Mouse (Mus musculus) left cerebral cortex, adult 6 months (tissue): ENCODE results near the gene Pcca. TPM values are rescaled to one million over a fixed set of nuclear protein-coding genes. Genes with fewer than 3 reads are reported as not detected.

ENCODE experiments used
- long read RNA-seq, 2 experiments: library from polyadenylated mRNA; unstranded; transcript quantifications; one replicate each; pipeline ENCODE4 v2.0.0; 2019 to 2020
- polyA plus RNA-seq: library from polyadenylated mRNA; unstranded; fragments of <200 nt; fragmentation: Nextera tagmentation; gene quantifications from 2 replicates; pipeline ENCODE4 v1.2.3, GENCODE M21; 2021

The Pcca gene
- polyA plus RNA-seq, result 15.2 and 15.9 TPM in 2 replicates
- long read RNA-seq, experiment 1, transcript Pcca-201 (24 exons, 2,592 nt), result major isoform, 105 of 138 reads
- long read RNA-seq, experiment 1, partial matches to known transcripts, result 7 of 138 reads
- long read RNA-seq, experiment 1, other reads (novel, unspliced or antisense), result 26 of 138 reads
- long read RNA-seq, experiment 2, transcript Pcca-201 (24 exons, 2,592 nt), result major isoform, 13 of 24 reads
- long read RNA-seq, experiment 2, partial matches to known transcripts, result 6 of 24 reads
- long read RNA-seq, experiment 2, other reads (novel, unspliced or antisense), result 5 of 24 reads

DNA sequence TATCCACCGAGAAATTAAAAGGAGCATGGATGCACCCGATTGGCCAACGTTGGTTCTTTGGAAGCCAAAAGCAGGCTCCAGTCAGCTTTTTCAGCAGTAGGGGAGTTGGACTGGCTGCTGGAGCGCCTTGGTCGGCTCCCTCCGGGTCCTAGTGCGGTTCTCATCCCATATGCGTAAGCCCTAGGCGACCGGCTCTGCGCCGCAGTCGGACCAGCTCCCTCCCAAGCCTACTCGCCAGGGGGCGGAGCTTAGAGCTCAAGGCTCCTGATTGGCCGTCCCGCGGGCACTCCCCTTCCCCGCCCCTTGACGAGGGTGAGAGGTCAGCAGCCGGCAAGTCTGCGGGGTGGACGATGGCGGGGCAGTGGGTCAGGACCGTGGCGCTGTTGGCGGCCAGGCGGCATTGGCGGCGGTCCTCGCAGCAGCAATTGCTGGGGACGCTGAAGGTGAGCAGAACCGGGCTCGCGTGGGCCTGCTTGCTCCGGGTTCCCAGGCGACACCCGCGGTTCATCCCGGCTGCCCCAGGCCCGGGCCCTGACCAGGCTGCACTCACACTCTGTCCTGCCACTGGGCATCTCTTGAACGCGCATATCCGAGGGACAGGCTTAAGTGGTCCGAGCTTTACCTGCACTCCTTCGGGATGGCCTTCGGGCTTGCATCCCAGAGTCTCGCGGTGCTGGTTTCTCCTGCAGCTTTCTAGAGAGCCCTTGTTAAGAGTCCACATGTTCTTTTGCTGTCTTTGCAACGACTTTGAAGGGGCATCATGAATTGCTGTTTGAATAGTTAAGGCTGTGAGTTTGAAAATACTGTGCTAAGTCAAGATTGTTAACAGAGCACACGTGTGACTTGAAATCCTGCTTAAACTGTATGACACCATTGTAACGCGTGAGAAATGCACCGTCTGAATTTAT is at the start of gene Pcca:
Gene Pcca (plus strand): TSS at position 308 of the 908 bp plus-strand sequence.

DNA sequence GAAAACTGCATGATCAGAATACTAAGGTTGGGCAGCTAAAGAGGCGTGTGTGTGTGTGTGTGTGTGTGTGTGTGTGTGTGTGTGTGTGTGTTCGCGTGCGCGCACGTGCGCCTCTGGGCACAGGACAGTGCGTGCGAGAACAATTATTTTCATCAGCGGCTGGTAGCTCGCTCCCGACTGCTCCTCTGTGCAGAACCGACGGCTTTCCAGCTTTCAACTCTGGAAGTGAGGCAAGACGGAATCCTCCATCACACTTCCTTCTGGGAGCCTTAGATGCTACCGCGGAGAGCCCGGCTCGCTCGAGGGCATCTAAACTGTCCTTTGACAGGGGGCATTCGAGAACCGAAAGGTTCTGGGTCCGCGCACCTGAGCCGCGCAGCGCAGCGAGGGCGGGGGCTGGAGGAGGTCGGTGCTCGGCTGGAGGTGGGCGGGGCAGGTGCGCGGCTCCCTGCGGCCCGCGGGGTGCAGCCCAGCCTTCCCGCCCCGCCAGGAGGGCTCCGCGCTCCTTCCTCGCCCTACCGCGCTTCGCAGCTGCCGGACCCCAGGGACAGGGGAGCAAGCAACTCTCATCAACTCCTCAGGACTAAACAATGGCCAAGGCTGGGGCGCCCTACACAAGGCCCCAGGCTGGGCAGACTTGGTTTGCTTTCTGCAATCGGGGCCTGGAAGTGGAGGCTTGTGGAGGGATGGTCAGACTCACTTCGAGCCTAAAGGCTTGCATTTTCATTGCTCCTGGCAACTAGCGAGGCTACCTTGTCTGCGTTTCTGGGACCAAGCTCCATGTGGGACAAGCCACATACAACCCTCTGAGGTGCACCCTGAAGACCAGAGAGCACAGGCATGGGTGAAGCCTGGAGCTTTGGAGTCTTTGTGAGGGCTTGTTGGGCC is 43.4 kb upstream of the Pcca start, which contains the start of gene Gm10837:
Gene Gm10837 (plus strand): TSS at position 146 of the 888 bp plus-strand sequence.

DNA sequence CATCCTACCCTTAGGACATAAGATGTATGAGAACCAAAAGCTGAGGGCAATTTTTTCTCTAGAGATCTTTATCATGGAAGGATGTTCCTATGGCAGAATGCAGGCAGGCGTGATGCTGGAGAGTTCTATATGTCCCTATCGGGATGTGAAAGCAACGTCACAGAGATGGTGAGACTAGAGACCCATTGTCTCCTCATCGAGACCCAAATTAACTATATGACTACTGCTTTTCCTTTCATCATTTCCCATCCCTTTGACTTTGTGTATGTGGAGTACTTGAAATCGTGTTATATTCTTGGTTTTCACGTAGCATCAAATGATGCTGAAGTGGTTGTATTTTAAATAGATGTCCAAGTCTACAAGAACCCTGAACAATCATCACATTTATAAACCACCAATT is 379.5 kb downstream of the Pcca start, which contains the start of gene Ggact:
Gene Ggact (minus strand): TSS at position 101 of the 400 bp plus-strand sequence.

Other genes starting within 250 kb of the Pcca start
- not detected in 2 replicates for gene Gm5089, start 83.2 kb upstream of the Pcca start, polyA plus RNA-seq
- gene Zic5, start 68.6 kb upstream of the Pcca start, polyA plus RNA-seq, result 1.1 and 1.2 TPM in 2 replicates
- 2.0 and 4.1 TPM in 2 replicates for gene Zic2, start 58.9 kb upstream of the Pcca start, polyA plus RNA-seq
- gene Gm10837, start 43.7 kb upstream of the Pcca start, polyA plus RNA-seq, result not detected in 2 replicates